Mouse (Mus musculus): ENCODE results near the gene Bmp2k. TPM values are rescaled to one million over a fixed set of nuclear protein-coding genes. Genes with fewer than 3 reads are reported as not detected.
A peak's percentile ranks its signal among the peaks of the same experiment; 100 is the strongest.

Gene Bmp2k
- polyA plus RNA-seq, 1 experiment from 2014 or later: 12.5 TPM

DNA sequence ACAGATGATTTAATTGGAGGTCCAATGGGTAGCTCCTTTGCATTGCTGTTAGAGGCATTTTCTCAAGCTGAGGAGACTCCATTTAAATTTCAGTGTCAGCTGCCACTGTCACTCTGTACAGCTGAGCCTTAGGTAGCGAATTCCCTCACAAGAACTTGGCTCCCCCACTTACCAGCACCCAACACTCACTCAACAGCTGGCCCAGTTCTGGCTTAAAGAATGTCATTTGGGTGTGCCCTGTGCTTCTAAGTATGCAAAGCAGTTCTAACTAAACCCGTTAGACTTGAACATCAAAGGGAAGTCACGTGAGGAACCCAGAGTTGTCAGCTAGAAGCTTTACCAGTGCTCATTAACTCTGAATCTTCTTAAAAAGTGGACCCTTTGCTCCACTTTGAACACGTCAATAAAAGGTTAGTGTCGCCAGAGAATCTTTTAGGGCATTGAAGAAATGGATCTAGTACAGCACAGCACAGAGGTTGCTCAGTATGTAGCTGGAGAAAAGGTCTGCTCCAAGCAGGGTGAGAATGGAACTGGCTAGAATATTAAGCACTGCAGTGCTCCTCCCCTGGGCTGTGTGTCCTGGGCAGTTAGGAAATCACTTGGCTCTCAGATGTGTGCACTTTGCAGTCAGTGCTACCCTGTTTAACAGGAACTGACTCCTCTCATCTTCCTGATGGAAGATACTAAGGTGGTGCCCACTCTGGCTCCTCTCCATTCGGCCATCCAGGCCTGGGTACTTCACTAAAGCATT lies 92.7 kb downstream of the Bmp2k start:
- Histone ChIP-seq H3K9ac (ENCODE audit: low read depth, low read length) (no peak overlapping the region), H3K4me3 (ENCODE audit: low read length) (no peak overlapping the region), H3K4me1 (ENCODE audit: control insufficient read depth, insufficient read depth, low read length) (no peaks in the 10 kb centered on the region), H3K27ac (ENCODE audit: low read length) (no peak overlapping the region), H3K27me3 (replicated peaks; ENCODE audit: control insufficient read depth, insufficient read depth, low read length) (no peaks in the 10 kb centered on the region), H3K4me2 (ENCODE audit: low read depth, low read length) (no peak overlapping the region), H3K36me3 (ENCODE audit: control insufficient read depth, insufficient read depth, low read length) (peaks cover 10% of the 10 kb centered on the region), H3K9me3 (ENCODE audit: control insufficient read depth, low read length) (no peaks in the 10 kb centered on the region)
- ATAC-seq: no peak
- WGBS: 76% methylated on average over 6 of the region's 6 CpGs

DNA sequence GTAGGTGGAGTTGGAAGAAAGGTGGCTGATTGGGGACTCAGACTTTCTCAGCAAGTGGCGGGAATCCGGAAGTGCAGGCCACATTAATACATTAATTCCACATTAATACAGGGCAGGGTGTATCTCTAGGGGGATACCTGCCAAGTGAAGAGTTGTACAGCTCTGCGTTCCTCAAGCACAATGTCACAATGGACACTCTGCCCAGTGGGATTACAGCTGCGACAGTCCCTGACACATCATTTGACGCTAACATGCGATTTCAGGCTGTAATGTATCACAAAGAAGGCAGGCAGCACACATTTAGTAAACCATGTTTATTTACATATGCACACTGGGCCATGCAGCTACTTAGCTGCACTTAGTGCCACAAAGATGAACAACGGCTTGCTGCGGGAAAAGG lies 95.5 kb downstream of the Bmp2k start:
- Histone ChIP-seq H3K27me3 (replicated peaks; ENCODE audit: control insufficient read depth, insufficient read depth, low read length) (no peaks in the 10 kb centered on the region), H3K9ac (ENCODE audit: low read depth, low read length) (no peak overlapping the region), H3K27ac (ENCODE audit: low read length) (no peak overlapping the region), H3K4me2 (ENCODE audit: low read depth, low read length) (no peak overlapping the region), H3K36me3 (ENCODE audit: control insufficient read depth, insufficient read depth, low read length) (peaks cover 2% of the 10 kb centered on the region; the same call in 1 of the 2 replicates), H3K4me3 (ENCODE audit: low read length) (no peak overlapping the region), H3K4me1 (ENCODE audit: control insufficient read depth, insufficient read depth, low read length) (no peaks in the 10 kb centered on the region), H3K9me3 (ENCODE audit: control insufficient read depth, low read length) (no peaks in the 10 kb centered on the region)
- no peak for ATAC-seq
- 65% methylated on average over 8 of the region's 8 CpGs for WGBS

DNA sequence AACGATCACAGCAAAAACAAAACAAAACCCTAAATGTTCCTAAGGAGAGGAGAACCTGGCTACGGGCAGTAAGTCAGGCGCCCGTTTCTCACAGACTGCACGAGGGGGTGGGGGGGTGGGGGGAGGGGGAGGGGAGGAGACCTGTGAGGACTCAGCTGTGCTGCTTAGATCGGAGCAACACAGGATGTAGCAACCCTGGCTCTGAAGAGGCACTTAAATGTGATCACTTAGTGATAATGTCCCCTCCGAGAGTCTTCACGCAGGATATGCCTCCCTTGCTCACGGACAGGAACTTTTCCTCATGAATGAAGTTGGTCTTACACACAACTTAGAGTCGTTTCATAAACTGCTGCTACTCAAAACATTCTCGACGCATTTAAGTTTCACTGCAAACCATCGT lies 97.8 kb downstream of the Bmp2k start:
- H3K4me2 ChIP-seq (ENCODE audit: low read depth, low read length): no peak overlapping the region
- H3K9ac ChIP-seq (ENCODE audit: low read depth, low read length): no peak overlapping the region
- WGBS: 56% methylated on average over 13 of the region's 13 CpGs
- no peak overlapping the region for H3K4me3 ChIP-seq (ENCODE audit: low read length)
- no peaks in the 10 kb centered on the region for H3K4me1 ChIP-seq (ENCODE audit: control insufficient read depth, insufficient read depth, low read length)
- H3K27ac ChIP-seq (ENCODE audit: low read length): no peak overlapping the region
- H3K36me3 ChIP-seq (ENCODE audit: control insufficient read depth, insufficient read depth, low read length): no peaks in the 10 kb centered on the region; the same call in 1 of the 2 replicates
- no peaks in the 10 kb centered on the region for H3K9me3 ChIP-seq (ENCODE audit: control insufficient read depth, low read length)
- H3K27me3 ChIP-seq (replicated peaks; ENCODE audit: control insufficient read depth, insufficient read depth, low read length): no peaks in the 10 kb centered on the region
- no peak for ATAC-seq

DNA sequence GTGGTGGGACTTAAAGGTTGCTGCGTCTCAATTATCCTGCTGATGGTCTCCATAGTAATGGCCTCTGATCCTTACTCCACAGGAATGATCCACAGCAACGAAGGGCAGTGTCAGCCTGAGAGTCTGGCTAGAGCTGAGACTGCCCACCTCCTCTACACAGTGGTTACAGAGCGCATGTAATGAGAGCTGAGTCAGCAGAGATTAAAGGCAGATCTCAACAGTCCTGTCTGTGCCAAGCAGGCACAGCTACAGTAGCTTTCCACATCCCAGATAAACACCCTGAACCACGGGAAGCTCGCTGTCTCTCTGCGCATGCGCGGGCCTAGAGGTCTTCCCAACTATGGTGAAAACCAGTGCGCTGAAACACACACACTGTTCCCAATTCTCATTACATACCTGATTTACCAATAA lies 100.1 kb downstream of the Bmp2k start:
- H3K4me1 ChIP-seq (ENCODE audit: control insufficient read depth, insufficient read depth, low read length): no peaks in the 10 kb centered on the region
- no peak overlapping the region for H3K4me2 ChIP-seq (ENCODE audit: low read depth, low read length)
- no peak overlapping the region for H3K9ac ChIP-seq (ENCODE audit: low read depth, low read length)
- no peaks in the 10 kb centered on the region for H3K36me3 ChIP-seq (ENCODE audit: control insufficient read depth, insufficient read depth, low read length)
- H3K27ac ChIP-seq (ENCODE audit: low read length): no peak overlapping the region
- H3K4me3 ChIP-seq (ENCODE audit: low read length): no peak overlapping the region
- 68% methylated on average over 9 of the region's 9 CpGs for WGBS
- H3K27me3 ChIP-seq (replicated peaks; ENCODE audit: control insufficient read depth, insufficient read depth, low read length): no peaks in the 10 kb centered on the region
- H3K9me3 ChIP-seq (ENCODE audit: control insufficient read depth, low read length): no peaks in the 10 kb centered on the region
- ATAC-seq: no peak

DNA sequence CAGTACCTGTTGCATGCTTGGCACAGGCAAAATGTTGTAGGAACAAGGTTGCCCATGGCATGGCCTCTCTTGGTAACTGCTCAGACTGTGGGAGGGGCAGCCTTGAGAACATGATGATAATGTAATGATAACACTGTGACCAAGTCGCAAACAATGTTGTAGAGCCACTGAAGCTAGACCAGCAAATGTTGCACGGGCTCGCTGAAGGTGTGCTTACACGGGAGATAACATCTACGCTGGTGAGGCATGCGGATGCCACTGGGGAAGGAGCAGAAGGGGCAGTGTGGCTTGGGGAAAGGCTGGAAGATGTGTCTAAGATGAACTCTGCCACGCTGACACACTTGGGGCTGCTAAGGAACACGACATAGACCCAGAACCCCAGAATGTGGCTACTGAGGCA lies 102.5 kb downstream of the Bmp2k start:
- no peaks in the 10 kb centered on the region for H3K9me3 ChIP-seq (ENCODE audit: control insufficient read depth, low read length)
- H3K27me3 ChIP-seq (replicated peaks; ENCODE audit: control insufficient read depth, insufficient read depth, low read length): no peaks in the 10 kb centered on the region
- H3K9ac ChIP-seq (ENCODE audit: low read depth, low read length): no peak overlapping the region
- no peak overlapping the region for H3K4me3 ChIP-seq (ENCODE audit: low read length)
- ATAC-seq: no peak
- no peak overlapping the region for H3K27ac ChIP-seq (ENCODE audit: low read length)
- H3K4me1 ChIP-seq (ENCODE audit: control insufficient read depth, insufficient read depth, low read length): no peaks in the 10 kb centered on the region
- no peak overlapping the region for H3K4me2 ChIP-seq (ENCODE audit: low read depth, low read length)
- WGBS: 85% methylated on average over 8 of the region's 8 CpGs
- no peaks in the 10 kb centered on the region for H3K36me3 ChIP-seq (ENCODE audit: control insufficient read depth, insufficient read depth, low read length)

DNA sequence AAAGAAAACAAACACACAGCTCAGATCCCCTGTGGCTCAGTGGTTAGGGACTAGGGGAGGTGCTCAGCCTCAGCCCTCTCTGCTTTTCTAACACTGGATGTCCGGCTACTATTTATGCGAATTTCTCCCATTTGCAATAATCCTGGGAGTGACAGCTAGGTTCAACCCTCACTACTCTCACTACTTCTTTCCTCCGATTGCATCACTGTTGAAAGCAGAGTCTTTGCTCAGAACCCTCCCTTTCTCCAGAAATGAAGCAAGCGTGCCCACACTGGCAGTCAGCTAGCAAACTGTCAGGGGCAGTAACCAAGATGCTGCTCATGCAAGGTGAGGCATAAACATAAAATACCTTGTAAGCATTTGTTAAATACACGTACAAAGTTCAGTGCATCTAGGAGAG lies 110.8 kb downstream of the Bmp2k start:
- Histone ChIP-seq H3K27me3 (replicated peaks; ENCODE audit: control insufficient read depth, insufficient read depth, low read length) (no peaks in the 10 kb centered on the region), H3K9me3 (ENCODE audit: control insufficient read depth, low read length) (no peaks in the 10 kb centered on the region)
- WGBS: 83% methylated on average over 5 of the region's 5 CpGs

DNA sequence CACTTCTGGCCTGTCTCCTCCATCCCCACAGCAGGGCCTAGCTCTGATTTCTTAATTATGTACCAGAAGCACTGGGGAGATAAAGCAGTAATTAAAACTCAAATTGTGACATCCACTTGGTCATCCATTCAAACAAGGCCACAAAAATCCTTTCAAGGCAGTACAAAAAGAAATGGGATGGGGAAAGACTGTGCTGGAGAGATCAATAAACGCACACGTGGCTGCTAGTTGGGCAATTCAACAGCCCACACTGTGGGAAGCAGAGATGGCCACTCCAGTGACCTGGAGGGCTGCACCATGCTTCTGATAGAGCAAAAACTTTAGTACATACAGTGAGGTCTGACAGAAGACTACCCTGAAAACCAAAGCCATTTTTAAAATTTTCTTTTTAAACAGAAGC lies 112.6 kb downstream of the Bmp2k start:
- H3K4me3 ChIP-seq (ENCODE audit: low read length): no peak overlapping the region
- no peak overlapping the region for H3K27ac ChIP-seq (ENCODE audit: low read length)
- no peaks in the 10 kb centered on the region for H3K36me3 ChIP-seq (ENCODE audit: control insufficient read depth, insufficient read depth, low read length)
- H3K9ac ChIP-seq (ENCODE audit: low read depth, low read length): no peak overlapping the region
- ATAC-seq: no peak
- H3K9me3 ChIP-seq (ENCODE audit: control insufficient read depth, low read length): no peaks in the 10 kb centered on the region
- H3K27me3 ChIP-seq (replicated peaks; ENCODE audit: control insufficient read depth, insufficient read depth, low read length): no peaks in the 10 kb centered on the region
- H3K4me2 ChIP-seq (ENCODE audit: low read depth, low read length): no peak overlapping the region
- 51% methylated on average over 2 of the region's 2 CpGs for WGBS
- peaks cover 8% of the 10 kb centered on the region; the same call in 1 of the 2 replicates for H3K4me1 ChIP-seq (ENCODE audit: control insufficient read depth, insufficient read depth, low read length)

More for the DNA sequence above, 110.8 kb downstream of the Bmp2k start:
- Histone ChIP-seq H3K4me1 (ENCODE audit: control insufficient read depth, insufficient read depth, low read length) (peaks cover 8% of the 10 kb centered on the region; the same call in 1 of the 2 replicates), H3K4me3 (ENCODE audit: low read length) (no peak overlapping the region), H3K36me3 (ENCODE audit: control insufficient read depth, insufficient read depth, low read length) (no peaks in the 10 kb centered on the region), H3K4me2 (ENCODE audit: low read depth, low read length) (no peak overlapping the region), H3K27ac (ENCODE audit: low read length) (no peak overlapping the region), H3K9ac (ENCODE audit: low read depth, low read length) (no peak overlapping the region)
- no peak for ATAC-seq

DNA sequence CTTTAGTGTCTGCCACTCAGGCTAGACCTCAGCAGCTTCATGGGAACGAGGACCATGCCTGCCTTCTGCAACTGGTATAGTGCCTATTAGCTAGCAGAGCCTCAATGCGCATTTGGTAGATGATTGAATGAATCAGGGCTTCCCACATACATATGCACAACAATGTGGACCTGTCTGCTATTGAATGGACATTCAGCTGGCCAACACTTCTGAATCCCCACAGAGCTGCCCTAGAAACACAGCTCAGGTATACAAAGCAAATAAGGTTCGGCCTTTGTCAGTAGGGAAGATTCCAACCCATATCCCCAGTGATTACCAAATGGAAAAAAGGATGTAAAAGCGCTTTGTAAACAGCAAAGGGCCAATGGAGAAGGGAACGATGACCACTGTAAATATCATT lies 113.2 kb downstream of the Bmp2k start:
- WGBS: 22% methylated on average over 5 of the region's 5 CpGs

DNA sequence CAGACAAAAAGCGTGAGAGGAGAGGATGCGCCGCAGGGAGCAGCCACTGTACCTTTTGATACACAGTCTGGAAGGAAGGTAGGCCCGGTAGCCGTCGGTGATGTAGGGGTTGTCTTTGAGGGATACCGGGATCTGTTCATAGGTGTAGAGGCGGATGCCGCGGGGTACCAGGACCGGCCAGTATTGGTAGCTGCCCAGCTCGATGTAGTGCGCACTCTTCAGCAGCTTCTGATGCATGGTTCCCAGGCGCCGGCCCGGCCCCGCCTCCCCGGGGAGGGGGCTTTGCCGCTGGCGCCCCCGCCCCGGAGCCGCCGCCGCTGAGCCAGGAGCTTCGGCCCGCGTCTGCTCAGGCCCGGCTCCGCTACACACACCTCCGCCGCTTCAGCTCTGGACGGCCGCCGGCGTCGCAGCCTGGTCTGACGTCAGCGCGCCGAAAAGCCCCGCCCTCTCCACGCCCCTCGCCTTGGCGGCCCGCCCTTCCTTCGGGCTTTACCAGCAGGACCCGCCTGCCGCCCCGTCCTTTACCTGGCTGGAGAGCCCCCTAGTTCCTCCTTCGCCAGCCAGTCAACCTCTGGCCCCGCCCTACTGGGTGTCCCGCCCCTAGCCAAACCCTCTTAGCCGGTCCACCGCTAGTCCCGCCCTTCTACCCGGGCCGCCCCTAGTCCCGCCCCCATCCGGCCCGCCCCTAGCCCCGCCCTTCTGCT lies 113.9 kb downstream of the Bmp2k start, which contains the start of gene Paqr3:
Gene Paqr3, minus strand, starts transcription at position 390 of the 704 bp plus-strand sequence.
- Histone ChIP-seq H3K4me2 (ENCODE audit: low read depth, low read length) (peak within 1 kb of the TSS; percentile 83), H3K27ac (ENCODE audit: low read length) (no peak within 1 kb of the TSS), H3K4me3 (ENCODE audit: low read length) (peak within 1 kb of the TSS; percentile 77), H3K9me3 (ENCODE audit: control insufficient read depth, low read length) (no peaks in the 10 kb centered on the region), H3K9ac (ENCODE audit: low read depth, low read length) (peak within 1 kb of the TSS; percentile 79), H3K27me3 (replicated peaks; ENCODE audit: control insufficient read depth, insufficient read depth, low read length) (no peaks in the 10 kb centered on the region), H3K4me1 (ENCODE audit: control insufficient read depth, insufficient read depth, low read length) (peaks cover 8% of the 10 kb centered on the region; the same call in 1 of the 2 replicates), H3K36me3 (ENCODE audit: control insufficient read depth, insufficient read depth, low read length) (no peaks in the 10 kb centered on the region)
- ATAC-seq: peak; percentile 99
- WGBS: under 1% methylated on average over 60 of the region's 62 CpGs

More for the DNA sequence above, 113.2 kb downstream of the Bmp2k start:
- H3K9me3 ChIP-seq (ENCODE audit: control insufficient read depth, low read length): no peaks in the 10 kb centered on the region
- no peaks in the 10 kb centered on the region for H3K27me3 ChIP-seq (replicated peaks; ENCODE audit: control insufficient read depth, insufficient read depth, low read length)
- peak overlapping the region; percentile 77 for H3K4me3 ChIP-seq (ENCODE audit: low read length)
- no peak for ATAC-seq
- H3K4me1 ChIP-seq (ENCODE audit: control insufficient read depth, insufficient read depth, low read length): peaks cover 8% of the 10 kb centered on the region; the same call in 1 of the 2 replicates
- peak overlapping the region; percentile 83 for H3K4me2 ChIP-seq (ENCODE audit: low read depth, low read length)
- no peaks in the 10 kb centered on the region for H3K36me3 ChIP-seq (ENCODE audit: control insufficient read depth, insufficient read depth, low read length)
- H3K9ac ChIP-seq (ENCODE audit: low read depth, low read length): peak overlapping the region; percentile 79
- H3K27ac ChIP-seq (ENCODE audit: low read length): no peak overlapping the region
